Mouse (Mus musculus): Measurements from ENCODE around the gene Tprkb. TPM values are rescaled to one million over a fixed set of nuclear protein-coding genes. Genes with fewer than 3 reads are reported as not detected.
"Not testable (repeated sequence)": the region's sequence is repeated elsewhere in the genome, so short reads cannot be mapped to it uniquely, and the experiment has no call there.

Gene Tprkb
- total RNA-seq, 2 experiments from 2014 or later, result 17.2 to 19.1 TPM

GRCm38 (mm10) chr6:85973336-85973735, 61.7 kb downstream of the Tprkb start:
- no peak for DNase-seq

- DNase-seq, result no peak
Observed at GRCm38 (mm10) chr6:85974941-85975617, 63.4 kb downstream of the Tprkb start.

GRCm38 (mm10) chr6:85975761-85976160, 64.1 kb downstream of the Tprkb start:
- DNase-seq, result no peak

GRCm38 (mm10) chr6:85976242-85976641, 64.6 kb downstream of the Tprkb start:
- no peak for DNase-seq

GRCm38 (mm10) chr6:85978736-85979135, 67.1 kb downstream of the Tprkb start:
- not testable (repeated sequence) for DNase-seq

Other genes with a start within 250 kb of the Tprkb start
- under 1 TPM in 1 of 2 experiments, not detected in 1; 0.16 TPM for gene Nat8f7, start 198.7 kb upstream of the Tprkb start, total RNA-seq (2021)
- under 1 TPM in 1 of 2 experiments, not detected in 1; 0.46 TPM for gene Nat8f3, start 146.1 kb upstream of the Tprkb start, total RNA-seq (2021)
- under 1 TPM in 1 of 2 experiments, not detected in 1; 0.46 TPM for gene Nat8f6, start 90.9 kb upstream of the Tprkb start, total RNA-seq (2021)
- not detected for gene Nat8f5, start 90.9 kb upstream of the Tprkb start, total RNA-seq (2021)
- not detected for gene Nat8, start 79.8 kb upstream of the Tprkb start, total RNA-seq (2021)
- under 1 TPM in 1 of 2 experiments, not detected in 1; 0.08 TPM for gene Nat8f2, start 42.7 kb upstream of the Tprkb start, total RNA-seq (2021)
- under 1 TPM; 0.18 to 0.24 TPM for gene Nat8f4, start 7.0 kb upstream of the Tprkb start, total RNA-seq (2021)
- gene Nat8f1, start 3.8 kb downstream of the Tprkb start, total RNA-seq (2021), result 1 to 10 TPM; 1.6 to 2.5 TPM
- 10 to 100 TPM; 34.9 TPM for gene Dusp11, start 49.8 kb downstream of the Tprkb start, total RNA-seq (2021)
- gene Figla, start 104.3 kb downstream of the Tprkb start, total RNA-seq (2021), result not detected
- under 1 TPM; 0.10 to 0.13 TPM for gene Add2, start 116.8 kb downstream of the Tprkb start, total RNA-seq (2021)

Measured in gastrocnemius, postnatal 25 days (tissue).